ENCODE assay signal across 13 mouse cellular contexts in genomic region chrX:11861119-11861708, GRCm38 (mm10).
DNase-seq lines count a peak whose midpoint lies in the region; ATAC-seq lines count a peak whose summit lies in the region.
"Had no signal": no experiment of that assay in that cellular context is flagged by ENCODE, and none has a peak within 500 bp of the region (broad histone marks: within the 10 kb centered on the region; RNA-seq: fewer than 3 reads in every experiment).

No protein-coding gene starts in this region.

- H3K9ac ChIP-seq in forebrain, embryonic 15.5 days (replicated peaks) = no peak overlapping the region
- no peak overlapping the region for H3K9ac ChIP-seq in forebrain, embryonic 11.5 days (ENCODE audit: low read length)
- H3K9ac ChIP-seq in midbrain, embryonic 14.5 days (replicated peaks; ENCODE audit: low read length) = no peak overlapping the region
- H3K9ac ChIP-seq in intestine, embryonic 16.5 days (ENCODE audit: low read depth, low read length) = no peak overlapping the region
- H3K9ac ChIP-seq: hindbrain, embryonic 15.5 days; kidney, embryonic 15.5 days; limb, embryonic 12.5 days; lung, embryonic 15.5 days had no signal

- no peak for DNase-seq in forebrain, embryonic 11.5 days (ENCODE audit: low spot score)
- peak; percentile 10 for DNase-seq in lung, postnatal 14 days
- DNase-seq in lung, postnatal 36 days = no peak
- DNase-seq in cerebellum, postnatal 14 days = peak; percentile 62 to 65
- peak; percentile 51 for DNase-seq in midbrain, embryonic 14.5 days
- no peak for DNase-seq in left cerebral cortex, postnatal 14 days (ENCODE audit: low spot score in 2 of 2)

- H3K9me3 ChIP-seq in forebrain, embryonic 15.5 days = no peaks in the 10 kb centered on the region
- H3K9me3 ChIP-seq in forebrain, embryonic 11.5 days (ENCODE audit: control insufficient read depth, low read length) = no peaks in the 10 kb centered on the region
- no peaks in the 10 kb centered on the region for H3K9me3 ChIP-seq in midbrain, embryonic 14.5 days (ENCODE audit: control insufficient read depth, low read length)
- no peaks in the 10 kb centered on the region for H3K9me3 ChIP-seq in intestine, embryonic 16.5 days (ENCODE audit: control insufficient read depth, low read length)
- H3K9me3 ChIP-seq: hindbrain, embryonic 15.5 days; kidney, embryonic 15.5 days; limb, embryonic 12.5 days; lung, embryonic 15.5 days had no signal

- 22% methylated on average over 11 of the region's 11 CpGs for WGBS in forebrain, embryonic 15.5 days
- 46% methylated on average over 11 of the region's 11 CpGs for WGBS in forebrain, embryonic 11.5 days
- WGBS in midbrain, embryonic 14.5 days = 44% methylated on average over 11 of the region's 11 CpGs
- WGBS in intestine, embryonic 16.5 days = 49% methylated on average over 11 of the region's 11 CpGs

- H3K36me3 ChIP-seq in forebrain, embryonic 15.5 days = no peaks in the 10 kb centered on the region
- H3K36me3 ChIP-seq in forebrain, embryonic 11.5 days (ENCODE audit: control insufficient read depth, insufficient read depth, low read length) = no peaks in the 10 kb centered on the region
- H3K36me3 ChIP-seq in midbrain, embryonic 14.5 days (ENCODE audit: control insufficient read depth, insufficient read depth, low read length) = no peaks in the 10 kb centered on the region
- H3K36me3 ChIP-seq in intestine, embryonic 16.5 days (ENCODE audit: control insufficient read depth, insufficient read depth, low read length) = no peaks in the 10 kb centered on the region
- H3K36me3 ChIP-seq: hindbrain, embryonic 15.5 days; kidney, embryonic 15.5 days; limb, embryonic 12.5 days; lung, embryonic 15.5 days had no signal

- H3K27ac ChIP-seq in forebrain, embryonic 15.5 days (replicated peaks) = no peak overlapping the region
- H3K27ac ChIP-seq in forebrain, embryonic 11.5 days (ENCODE audit: low read depth, low read length) = no peak overlapping the region
- H3K27ac ChIP-seq in midbrain, embryonic 14.5 days (replicated peaks; ENCODE audit: low read depth, low read length) = no peak overlapping the region
- no peak overlapping the region for H3K27ac ChIP-seq in intestine, embryonic 16.5 days (ENCODE audit: low read length)
- H3K27ac ChIP-seq: hindbrain, embryonic 15.5 days; kidney, embryonic 15.5 days; limb, embryonic 12.5 days; lung, embryonic 15.5 days had no signal

- no peak overlapping the region for H3K4me2 ChIP-seq in forebrain, embryonic 15.5 days (replicated peaks)
- no peak overlapping the region for H3K4me2 ChIP-seq in forebrain, embryonic 11.5 days (ENCODE audit: low read depth, low read length, severe bottlenecking)
- no peak overlapping the region for H3K4me2 ChIP-seq in midbrain, embryonic 14.5 days (ENCODE audit: low read length)
- no peak overlapping the region for H3K4me2 ChIP-seq in intestine, embryonic 16.5 days (ENCODE audit: low read depth, low read length)
- H3K4me2 ChIP-seq: heart, embryonic 11.5 days; hindbrain, embryonic 15.5 days; kidney, embryonic 15.5 days; limb, embryonic 12.5 days; lung, embryonic 15.5 days had no signal

- intact Hi-C loops in left cerebral cortex, postnatal 14 days (cut with DNase I) = no loop called here

- peaks cover 22% of the 10 kb centered on the region for H3K4me1 ChIP-seq in forebrain, embryonic 15.5 days
- H3K4me1 ChIP-seq in forebrain, embryonic 11.5 days (replicated peaks; ENCODE audit: control insufficient read depth, insufficient read depth, low read length) = peaks cover 3% of the 10 kb centered on the region; the same call in 1 of the 2 replicates
- H3K4me1 ChIP-seq in midbrain, embryonic 14.5 days (ENCODE audit: control insufficient read depth, insufficient read depth, low read length) = 0 out of 2 replicates have a peak, but pooled peaks cover 5% of the 10 kb centered on the region
- H3K4me1 ChIP-seq in intestine, embryonic 16.5 days (ENCODE audit: control insufficient read depth, insufficient read depth, low read length) = peaks cover 3% of the 10 kb centered on the region; the same call in 1 of the 2 replicates

- ATAC-seq in forebrain, embryonic 15.5 days (replicated peaks) = 0 out of 2 replicates have a peak, but pooled peaks have one; percentile 48
- ATAC-seq in forebrain, embryonic 11.5 days (replicated peaks; ENCODE audit: low FRiP score) = no peak
- ATAC-seq in midbrain, embryonic 14.5 days (ENCODE audit: low FRiP score, low TSS enrichment) = no peak
- no peak for ATAC-seq in intestine, embryonic 16.5 days

- no peak overlapping the region for H3K4me3 ChIP-seq in forebrain, embryonic 15.5 days
- H3K4me3 ChIP-seq in forebrain, embryonic 11.5 days (ENCODE audit: low read depth, low read length) = no peak overlapping the region
- no peak overlapping the region for H3K4me3 ChIP-seq in midbrain, embryonic 14.5 days (replicated peaks; ENCODE audit: low read depth, low read length)
- no peak overlapping the region for H3K4me3 ChIP-seq in intestine, embryonic 16.5 days (ENCODE audit: low read length)
- H3K4me3 ChIP-seq: hindbrain, embryonic 15.5 days; kidney, embryonic 15.5 days; limb, embryonic 12.5 days; lung, embryonic 15.5 days had no signal

- no peaks in the 10 kb centered on the region; the same call in 1 of the 2 replicates for H3K27me3 ChIP-seq in forebrain, embryonic 15.5 days
- peaks cover 3% of the 10 kb centered on the region; the same call in 1 of the 2 replicates for H3K27me3 ChIP-seq in forebrain, embryonic 11.5 days (ENCODE audit: control insufficient read depth, insufficient read depth, low read length)
- peaks cover 5% of the 10 kb centered on the region; the same call in 1 of the 2 replicates for H3K27me3 ChIP-seq in midbrain, embryonic 14.5 days (ENCODE audit: control insufficient read depth, insufficient read depth, low read length)
- H3K27me3 ChIP-seq in intestine, embryonic 16.5 days (replicated peaks; ENCODE audit: control insufficient read depth, insufficient read depth, low read length) = peaks cover 9% of the 10 kb centered on the region; the same call in 1 of the 2 replicates

Comparison
In these comparisons a context has a peak if more than half of its experiments do, and no peak if none do; other contexts are left out.
1. DNase-seq: peak in lung, postnatal 14 days (single experiment), cerebellum, postnatal 14 days (2 of 2) and midbrain, embryonic 14.5 days (single experiment); none in forebrain, embryonic 11.5 days (single experiment), lung, postnatal 36 days (single experiment) and left cerebral cortex, postnatal 14 days (0 of 2).